Mouse (Mus musculus) bone marrow, adult 2 months (tissue): ENCODE data around the gene Dnaic1.

ENCODE experiments used
- CTCF ChIP-seq: fragments of 200-500 bp; IDR thresholded peaks from 2 replicates; pipeline ENCODE4 v1.5.1; 2011; ENCODE audit warnings: low read length, control low read depth; ENCODE audit not compliant: control insufficient read depth, insufficient read depth
- POLR2A ChIP-seq: fragments of 200-500 bp; IDR thresholded peaks from 2 replicates; pipeline ENCODE4 v1.6.1; 2011; ENCODE audit warnings: low read depth, mild to moderate bottlenecking, control low read depth, low read length, borderline replicate concordance; ENCODE audit not compliant: control insufficient read depth

DNA sequence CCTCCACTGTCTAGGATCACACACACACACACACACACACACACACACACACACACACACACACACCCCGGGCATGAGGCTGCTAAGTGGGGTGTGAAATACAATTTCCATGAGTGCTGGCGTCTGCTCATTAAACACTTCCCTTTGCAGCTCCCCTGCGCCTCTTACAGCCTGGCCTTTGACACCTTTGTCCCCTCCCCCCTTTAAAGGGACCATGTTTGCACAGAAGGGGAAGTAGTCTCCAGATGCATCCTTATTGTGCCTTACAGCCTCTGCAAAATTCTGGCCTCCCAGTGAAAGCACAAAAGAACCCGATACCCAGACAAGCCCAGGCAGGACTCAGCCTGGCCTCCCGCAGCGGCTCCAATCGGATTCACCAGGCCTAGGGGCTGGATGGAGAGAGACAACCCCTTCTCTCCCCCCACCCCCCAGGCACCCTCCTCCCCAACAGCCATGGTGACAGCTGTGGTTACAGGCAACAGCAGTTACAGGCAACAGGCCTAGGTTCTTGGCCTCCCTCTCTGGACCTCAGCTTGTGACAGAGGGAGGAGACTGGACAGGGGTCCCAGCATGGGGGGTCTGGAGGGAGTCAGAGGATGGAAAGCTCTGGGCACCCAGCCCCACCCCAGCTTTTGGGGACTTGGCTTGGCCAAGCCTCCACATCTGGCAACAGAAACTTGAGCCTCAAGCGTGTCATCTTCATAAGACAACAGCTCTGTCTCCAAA lies 58.8 kb downstream of the Dnaic1 start:
- TF ChIP-seq CTCF: no peak
- TF ChIP-seq POLR2A: no peak
